Mouse (Mus musculus): ENCODE measurements around the gene Osbpl11. TPM values are rescaled to one million over a fixed set of nuclear protein-coding genes. Genes with fewer than 3 reads are reported as not detected.
"Not testable (repeated sequence)": the region's sequence is repeated elsewhere in the genome, so short reads cannot be mapped to it uniquely, and the experiment has no call there.

Gene Osbpl11
- total and polyA plus RNA-seq, 2 experiments from 2014 or later = 10.8 to 25.0 TPM

DNA sequence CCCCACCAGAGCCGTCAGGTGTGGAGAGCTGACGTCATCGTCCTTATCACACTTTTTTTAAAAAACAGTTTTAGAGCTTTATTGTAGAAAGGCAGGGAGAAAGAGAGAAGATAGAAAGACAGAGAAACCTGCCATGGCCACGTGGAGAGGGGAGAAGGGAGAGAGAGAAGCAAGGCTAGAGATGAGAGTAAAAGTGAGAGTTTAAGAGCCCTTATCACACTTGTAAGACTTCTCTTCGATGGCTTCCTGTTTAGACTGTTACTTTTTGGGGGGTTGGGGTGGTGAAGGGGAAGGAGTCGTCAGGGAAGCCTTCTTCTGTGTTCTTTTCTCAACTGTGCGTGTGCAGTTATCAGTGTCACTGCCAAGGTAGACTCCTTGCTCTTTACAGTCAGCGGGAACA lies 15.7 kb downstream of the Osbpl11 start:
- Histone ChIP-seq H3K4me3 (ENCODE audit: low read length) (no peak overlapping the region), H3K27me3 (ENCODE audit: insufficient read depth, low read length) (no peaks in the 10 kb centered on the region), H3K4me2 (ENCODE audit: low read depth, low read length) (no peak overlapping the region), H3K4me1 (ENCODE audit: insufficient read depth, low read length) (no peaks in the 10 kb centered on the region), H3K27ac (no peak overlapping the region), H3K9me3 (ENCODE audit: low read length) (no peaks in the 10 kb centered on the region), H3K9ac (replicated peaks; ENCODE audit: low read length) (no peak overlapping the region), H3K36me3 (ENCODE audit: insufficient read depth, low read length) (peaks cover 2% of the 10 kb centered on the region; the same call in 1 of the 2 replicates)
- 91% methylated on average over 8 of the region's 8 CpGs for WGBS
- no peak for ATAC-seq
- DNase-seq (ENCODE audit: low spot score) = no peak
- TF ChIP-seq CTCF (IDR thresholded peaks at IDR 0.05; ENCODE audit: low read depth) = no peak

- Histone ChIP-seq H3K4me3 (ENCODE audit: low read length) (no peak overlapping the region), H3K27me3 (ENCODE audit: insufficient read depth, low read length) (no peaks in the 10 kb centered on the region), H3K4me2 (ENCODE audit: low read depth, low read length) (no peak overlapping the region), H3K9me3 (ENCODE audit: low read length) (no peaks in the 10 kb centered on the region), H3K36me3 (ENCODE audit: insufficient read depth, low read length) (peaks cover 19% of the 10 kb centered on the region), H3K9ac (replicated peaks; ENCODE audit: low read length) (no peak overlapping the region), H3K4me1 (ENCODE audit: insufficient read depth, low read length) (no peaks in the 10 kb centered on the region), H3K27ac (no peak overlapping the region)
- TF ChIP-seq CTCF (IDR thresholded peaks at IDR 0.05; ENCODE audit: low read depth) = no peak
- no peak for DNase-seq (ENCODE audit: low spot score)
- WGBS = 86% methylated on average over 2 of the region's 2 CpGs
- ATAC-seq = no peak
Observed at GRCm38 (mm10) chr16:33210812-33211211, 25.9 kb downstream of the Osbpl11 start.

DNA sequence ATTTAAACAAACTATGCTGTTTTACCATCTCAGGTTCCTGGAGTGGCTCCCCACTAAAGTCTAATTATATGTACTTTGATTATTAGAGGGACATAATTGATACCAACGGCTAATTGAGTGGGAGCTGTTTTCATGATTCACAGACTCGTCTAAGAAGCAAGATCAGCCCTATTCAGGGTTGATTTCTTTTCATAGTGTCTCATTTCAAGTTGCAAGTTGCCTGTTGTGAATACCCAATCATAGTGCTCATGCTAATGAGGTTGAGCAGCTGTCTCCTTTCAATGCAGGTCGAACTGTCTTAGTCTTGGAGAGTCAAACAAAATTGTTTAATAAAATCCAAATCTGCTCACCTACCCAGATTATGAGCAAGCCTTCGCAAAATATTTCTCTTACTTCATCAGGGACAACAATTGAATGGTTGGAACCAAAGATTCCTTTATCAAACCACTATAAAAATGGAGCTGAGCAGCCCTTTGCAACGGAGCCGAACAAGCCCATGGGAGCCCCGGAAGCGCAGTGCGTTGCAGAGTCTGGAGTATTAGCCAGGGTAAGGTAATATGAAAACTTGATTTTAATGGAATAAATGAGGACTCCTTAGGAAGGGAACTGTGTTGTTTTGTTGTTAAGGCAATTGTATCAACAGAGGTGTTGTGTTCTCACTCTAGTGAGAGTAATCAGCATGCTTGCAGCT lies 31.6 kb downstream of the Osbpl11 start:
- no peak for TF ChIP-seq CTCF (IDR thresholded peaks at IDR 0.05; ENCODE audit: low read depth)
- 61% methylated on average over 9 of the region's 9 CpGs for WGBS
- H3K36me3 ChIP-seq (ENCODE audit: insufficient read depth, low read length) = no peaks in the 10 kb centered on the region
- H3K9ac ChIP-seq (replicated peaks; ENCODE audit: low read length) = no peak overlapping the region
- ATAC-seq (no peak), DNase-seq (ENCODE audit: low spot score) (no peak)
- H3K9me3 ChIP-seq (ENCODE audit: low read length) = no peaks in the 10 kb centered on the region
- no peaks in the 10 kb centered on the region for H3K27me3 ChIP-seq (ENCODE audit: insufficient read depth, low read length)
- H3K4me1 ChIP-seq (ENCODE audit: insufficient read depth, low read length) = no peaks in the 10 kb centered on the region
- no peak overlapping the region for H3K4me3 ChIP-seq (ENCODE audit: low read length)
- H3K27ac ChIP-seq = no peak overlapping the region
- 0 out of 2 replicates have a peak overlapping the region, but pooled peaks have one; percentile 3 for H3K4me2 ChIP-seq (ENCODE audit: low read depth, low read length)

- H3K27ac ChIP-seq; H3K36me3 ChIP-seq (ENCODE audit: insufficient read depth, low read length); H3K4me2 ChIP-seq (ENCODE audit: low read depth, low read length); H3K4me3 ChIP-seq (ENCODE audit: low read length); H3K9ac ChIP-seq (replicated peaks; ENCODE audit: low read length); H3K4me1 ChIP-seq (ENCODE audit: insufficient read depth, low read length); H3K27me3 ChIP-seq (ENCODE audit: insufficient read depth, low read length); ATAC-seq; DNase-seq (ENCODE audit: low spot score); H3K9me3 ChIP-seq (ENCODE audit: low read length): not testable (repeated sequence)
- 69% methylated on average over 3 of the region's 3 CpGs for WGBS
Observed at GRCm38 (mm10) chr16:33217553-33218085, 32.7 kb downstream of the Osbpl11 start.

DNA sequence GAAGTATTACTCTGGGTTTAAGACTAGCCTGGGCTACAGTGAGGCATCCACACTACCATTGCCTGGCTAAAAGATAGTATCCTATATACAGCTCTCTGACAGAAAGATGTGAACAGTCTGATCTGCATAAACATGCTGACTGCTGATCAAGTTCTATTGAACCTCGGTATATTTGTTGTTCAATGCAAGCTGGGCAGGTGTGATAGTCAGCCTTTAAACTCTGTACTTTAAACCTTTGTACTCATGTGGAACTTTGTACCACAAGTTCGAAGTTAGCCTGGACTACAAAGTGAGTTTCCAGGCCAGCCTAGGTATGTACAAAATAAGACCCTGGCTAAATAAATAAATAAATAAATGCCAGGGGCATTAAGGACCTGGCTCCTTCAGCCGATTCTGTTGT lies 37.6 kb downstream of the Osbpl11 start:
- Histone ChIP-seq H3K4me1 (ENCODE audit: insufficient read depth, low read length) (no peaks in the 10 kb centered on the region), H3K36me3 (ENCODE audit: insufficient read depth, low read length) (peaks cover 26% of the 10 kb centered on the region), H3K4me3 (ENCODE audit: low read length) (no peak overlapping the region), H3K9me3 (ENCODE audit: low read length) (no peaks in the 10 kb centered on the region), H3K27ac (no peak overlapping the region), H3K27me3 (ENCODE audit: insufficient read depth, low read length) (no peaks in the 10 kb centered on the region), H3K9ac (replicated peaks; ENCODE audit: low read length) (no peak overlapping the region), H3K4me2 (ENCODE audit: low read depth, low read length) (no peak overlapping the region)
- 96% methylated on average over 3 of the region's 3 CpGs for WGBS
- no peak for TF ChIP-seq CTCF (IDR thresholded peaks at IDR 0.05; ENCODE audit: low read depth)
- DNase-seq (ENCODE audit: low spot score) (no peak), ATAC-seq (no peak)

- peaks cover 32% of the 10 kb centered on the region for H3K36me3 ChIP-seq (ENCODE audit: insufficient read depth, low read length)
- no peak overlapping the region for H3K9ac ChIP-seq (replicated peaks; ENCODE audit: low read length)
- H3K27ac ChIP-seq = no peak overlapping the region
- no peak for TF ChIP-seq CTCF (IDR thresholded peaks at IDR 0.05; ENCODE audit: low read depth)
- no peaks in the 10 kb centered on the region for H3K4me1 ChIP-seq (ENCODE audit: insufficient read depth, low read length)
- H3K27me3 ChIP-seq (ENCODE audit: insufficient read depth, low read length) = no peaks in the 10 kb centered on the region
- H3K4me2 ChIP-seq (ENCODE audit: low read depth, low read length) = no peak overlapping the region
- WGBS = 94% methylated on average over 5 of the region's 5 CpGs
- ATAC-seq = no peak
- no peak overlapping the region for H3K4me3 ChIP-seq (ENCODE audit: low read length)
- DNase-seq (ENCODE audit: low spot score) = no peak
- no peaks in the 10 kb centered on the region for H3K9me3 ChIP-seq (ENCODE audit: low read length)
Observed at GRCm38 (mm10) chr16:33224381-33224780, 39.5 kb downstream of the Osbpl11 start.

DNA sequence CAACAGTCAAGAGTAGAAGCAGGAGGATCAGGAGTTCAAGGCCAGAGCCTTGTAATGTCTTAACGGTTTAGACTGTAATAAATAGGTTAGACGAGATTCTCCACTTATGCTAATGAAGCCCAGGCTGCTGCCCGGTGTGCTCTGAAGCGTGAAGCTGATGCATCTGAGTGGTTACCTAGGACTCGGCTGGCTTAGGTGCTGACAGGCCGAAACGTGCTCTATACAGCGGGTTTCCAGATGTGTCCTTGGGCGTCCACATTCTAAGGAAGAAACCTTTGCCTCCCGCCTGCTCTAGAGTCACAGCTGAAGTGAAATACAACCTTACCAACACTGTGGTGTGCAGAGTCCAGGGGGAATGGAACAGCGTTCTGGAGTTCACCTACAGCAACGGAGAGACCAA lies 49.3 kb downstream of the Osbpl11 start:
- 75% methylated on average over 12 of the region's 12 CpGs for WGBS
- H3K27ac ChIP-seq = no peak overlapping the region; the same call in 1 of the 2 replicates

More for the DNA sequence above, 49.3 kb downstream of the Osbpl11 start:
- no peaks in the 10 kb centered on the region for H3K9me3 ChIP-seq (ENCODE audit: low read length)
- no peaks in the 10 kb centered on the region for H3K4me1 ChIP-seq (ENCODE audit: insufficient read depth, low read length)
- H3K4me3 ChIP-seq (ENCODE audit: low read length) = no peak overlapping the region
- no peak for TF ChIP-seq CTCF (IDR thresholded peaks at IDR 0.05; ENCODE audit: low read depth)
- no peak for DNase-seq (ENCODE audit: low spot score)
- no peaks in the 10 kb centered on the region for H3K27me3 ChIP-seq (ENCODE audit: insufficient read depth, low read length)
- ATAC-seq = peak; percentile 29; the same call in 1 of the 2 replicates
- no peak overlapping the region for H3K9ac ChIP-seq (replicated peaks; ENCODE audit: low read length)
- H3K4me2 ChIP-seq (ENCODE audit: low read depth, low read length) = no peak overlapping the region
- H3K36me3 ChIP-seq (ENCODE audit: insufficient read depth, low read length) = peaks cover 18% of the 10 kb centered on the region; the same call in 1 of the 2 replicates
